Mouse (Mus musculus) adrenal gland, postnatal 14 days (tissue): ENCODE measurements around the gene Gon4l. TPM values are rescaled to one million over a fixed set of nuclear protein-coding genes. Genes with fewer than 3 reads are reported as not detected.

Experiments
- DNase-seq: peaks from one replicate; pipeline ENCODE4 v3.0.0; 2021; ENCODE audit warnings: mixed read lengths
- total RNA-seq: library from RNA; stranded (reverse); gene quantifications from 2 replicates; pipeline ENCODE4 v1.2.3, GENCODE M21; 2021

Gene Gon4l
- total RNA-seq, 1 experiment from 2014 or later = 25.0 TPM

GRCm38 (mm10) chr3:88912585-88912984, 77.6 kb downstream of the Gon4l start:
- no peak for DNase-seq

GRCm38 (mm10) chr3:88913511-88914383, 78.7 kb downstream of the Gon4l start, which contains the start of gene Msto1:
Gene Msto1, minus strand, starts transcription at chr3:88913999.
- DNase-seq = peak; percentile 96

GRCm38 (mm10) chr3:88914384-88914810, 79.4 kb downstream of the Gon4l start:
- no peak for DNase-seq

- DNase-seq = no peak
These were observed 84.0 kb downstream of the Gon4l start for GRCm38 (mm10) chr3:88918981-88919380.

GRCm38 (mm10) chr3:88921411-88921810, 86.4 kb downstream of the Gon4l start:
- peak; percentile 25 for DNase-seq

GRCm38 (mm10) chr3:88923989-88924591, 89.1 kb downstream of the Gon4l start:
- peak; percentile 73 for DNase-seq

GRCm38 (mm10) chr3:88925651-88926050, 90.6 kb downstream of the Gon4l start:
- no peak for DNase-seq

GRCm38 (mm10) chr3:88929501-88929900, 94.5 kb downstream of the Gon4l start:
- DNase-seq = no peak

GRCm38 (mm10) chr3:88939071-88939470, 104.0 kb downstream of the Gon4l start:
- DNase-seq = no peak

- DNase-seq = peak; percentile 32
These were observed 104.7 kb downstream of the Gon4l start for GRCm38 (mm10) chr3:88939749-88940148.

- peak; percentile 54 for DNase-seq
These were observed 107.4 kb downstream of the Gon4l start for GRCm38 (mm10) chr3:88942316-88942880.

- DNase-seq = no peak
These were observed 109.1 kb downstream of the Gon4l start for GRCm38 (mm10) chr3:88944109-88944508.

GRCm38 (mm10) chr3:88949786-88950575, 115.0 kb downstream of the Gon4l start:
- peak; percentile 97 for DNase-seq

- peak; percentile 91 for DNase-seq
These were observed 115.7 kb downstream of the Gon4l start, which contains the start of the genes Ash1l and Dap3 for GRCm38 (mm10) chr3:88950576-88951326. Gene Ash1l, plus strand, starts transcription at chr3:88950622. Gene Dap3, minus strand, starts transcription at chr3:88951181.

- no peak for DNase-seq
These were observed 116.3 kb downstream of the Gon4l start for GRCm38 (mm10) chr3:88951327-88951800.

GRCm38 (mm10) chr3:88953246-88953645, 118.2 kb downstream of the Gon4l start:
- DNase-seq = no peak

GRCm38 (mm10) chr3:88953736-88954135, 118.7 kb downstream of the Gon4l start:
- no peak for DNase-seq
